Mouse (Mus musculus): Measurements from ENCODE around the gene Spsb1.

The Spsb1 gene

GRCm38 (mm10) chr4:149882139-149882916 is 72.5 kb downstream of the Spsb1 start:
- DNase-seq = no peak

GRCm38 (mm10) chr4:149880908-149881307 is 73.9 kb downstream of the Spsb1 start:
- no peak for DNase-seq

DNA sequence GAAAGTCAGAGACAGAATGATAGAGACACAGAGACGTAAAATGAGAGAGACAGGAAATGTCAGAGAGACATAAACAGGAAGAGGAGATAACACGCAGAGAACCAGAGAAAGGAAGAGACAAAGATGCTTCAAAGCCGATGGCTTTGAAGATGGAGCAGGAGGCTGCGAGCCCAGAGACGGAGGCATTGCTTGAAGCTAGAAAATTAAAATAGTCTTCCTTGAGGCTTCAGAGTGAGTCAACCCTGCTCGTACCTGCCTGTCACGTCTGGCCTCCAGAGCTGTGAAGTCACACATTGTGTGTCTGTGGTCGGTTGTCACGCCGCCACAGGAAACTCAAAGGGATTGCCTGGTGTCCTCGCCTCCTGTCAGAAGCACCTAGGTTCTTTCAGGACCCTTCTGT is 74.9 kb downstream of the Spsb1 start:
- no peak for DNase-seq

GRCm38 (mm10) chr4:149878021-149878449 is 76.8 kb downstream of the Spsb1 start:
- peak in 1 of 2 experiments; percentile 52 for DNase-seq

DNA sequence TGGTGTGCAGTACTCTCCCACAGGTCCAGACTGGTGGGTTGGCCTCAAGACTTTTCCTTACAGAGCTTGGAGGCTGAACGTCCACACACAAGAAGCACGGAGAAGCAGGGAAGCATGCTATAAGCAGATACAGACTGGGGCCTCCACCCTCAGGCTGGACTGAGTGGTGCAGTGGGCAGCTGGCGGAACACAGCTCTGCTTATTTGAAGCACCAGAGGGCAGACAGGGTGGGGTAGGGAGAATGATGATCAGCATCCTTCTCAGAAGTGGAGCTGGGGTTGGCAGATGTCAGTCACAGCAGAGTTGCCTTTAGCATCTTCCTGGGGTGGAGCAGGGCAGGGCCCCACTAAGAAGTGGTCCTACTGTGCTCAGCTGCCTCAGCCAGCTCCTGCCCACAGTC is 77.6 kb downstream of the Spsb1 start:
- DNase-seq = no peak

DNA sequence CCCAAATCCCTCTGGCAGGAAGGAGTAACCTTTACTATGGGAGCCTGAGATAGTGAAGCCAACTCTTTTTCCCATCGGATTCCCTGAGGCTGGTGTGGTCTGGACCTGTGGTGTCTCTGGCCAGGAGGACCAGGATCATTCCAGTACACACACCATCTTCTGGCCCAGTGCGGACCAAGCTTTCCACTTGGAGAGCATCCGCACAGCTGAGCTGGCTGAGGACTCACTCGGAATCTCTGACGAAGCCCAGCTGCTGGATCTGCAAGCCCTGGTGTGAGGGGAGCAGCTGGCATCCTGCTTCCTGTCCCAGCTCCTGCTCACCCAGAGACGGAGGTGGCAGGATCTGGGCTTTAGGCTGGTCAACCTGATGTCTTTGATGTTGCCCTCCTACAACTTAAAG is 78.1 kb downstream of the Spsb1 start:
- peak; percentile 52 to 59 for DNase-seq

- DNase-seq = no peak
Measured at GRCm38 (mm10) chr4:149875986-149876501, 78.8 kb downstream of the Spsb1 start.

DNA sequence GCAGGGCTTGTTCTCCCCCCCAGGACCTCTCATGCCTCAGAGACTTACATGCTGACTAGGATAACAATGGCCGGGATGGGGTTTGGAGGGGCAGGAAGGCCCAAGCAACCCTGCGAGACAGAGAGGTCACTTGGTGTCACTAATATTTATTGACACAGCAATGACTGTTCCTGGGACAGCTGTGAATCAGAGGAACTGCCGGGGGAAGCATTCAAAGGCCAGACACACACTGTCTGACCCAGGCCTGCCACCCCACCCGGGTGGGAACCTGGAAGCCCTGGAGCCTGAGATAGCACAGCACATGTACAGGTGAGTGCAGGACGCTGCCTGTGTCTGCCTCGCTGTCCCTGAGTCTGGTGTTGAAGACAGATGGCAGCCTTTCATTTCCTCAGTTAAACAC is 79.5 kb downstream of the Spsb1 start:
- DNase-seq = peak; percentile 37 to 71

DNA sequence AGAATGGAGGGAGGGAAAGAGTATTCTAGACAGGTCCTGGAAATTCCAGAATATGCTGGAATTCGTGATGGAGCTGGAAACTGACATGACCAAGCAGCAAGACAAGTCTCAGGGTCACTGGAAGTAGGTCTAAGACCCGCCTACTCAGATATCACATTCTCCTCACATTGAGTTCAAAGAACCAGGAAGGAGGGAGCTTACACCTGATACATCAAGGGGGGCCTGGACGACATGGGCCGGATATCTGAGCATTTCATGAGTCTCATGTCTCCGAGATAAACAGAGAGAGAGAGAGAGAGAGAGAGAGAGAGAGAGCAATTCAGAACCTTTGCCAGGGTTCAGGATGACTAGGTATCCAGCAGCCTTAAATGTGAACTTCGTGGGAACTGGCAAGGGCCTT is 82.6 kb downstream of the Spsb1 start:
- no peak for DNase-seq

- no peak for DNase-seq
Measured at GRCm38 (mm10) chr4:149871582-149871981, 83.3 kb downstream of the Spsb1 start.

DNA sequence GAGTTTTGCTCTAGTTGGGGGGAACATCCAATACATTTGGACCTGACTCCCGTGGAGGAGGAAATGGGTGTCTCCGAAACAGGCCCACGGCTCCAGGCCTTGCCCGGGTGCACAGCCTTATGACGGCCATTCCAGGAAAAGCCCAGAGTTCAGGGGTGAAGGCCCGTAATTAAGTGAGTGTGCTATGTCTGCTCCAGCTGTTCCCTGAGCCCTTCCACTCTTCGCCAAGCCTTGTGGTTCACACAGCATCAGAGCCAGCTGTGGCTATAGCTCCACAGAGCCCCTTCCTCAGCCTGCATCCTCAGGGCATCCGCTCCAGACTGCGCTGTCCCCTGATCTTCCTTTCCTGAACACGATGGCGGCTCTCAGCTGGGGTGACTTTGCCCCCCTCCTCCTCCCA is 83.8 kb downstream of the Spsb1 start:
- peak in 1 of 2 experiments; percentile 64 for DNase-seq

GRCm38 (mm10) chr4:149870412-149870811 is 84.4 kb downstream of the Spsb1 start:
- DNase-seq = no peak

DNA sequence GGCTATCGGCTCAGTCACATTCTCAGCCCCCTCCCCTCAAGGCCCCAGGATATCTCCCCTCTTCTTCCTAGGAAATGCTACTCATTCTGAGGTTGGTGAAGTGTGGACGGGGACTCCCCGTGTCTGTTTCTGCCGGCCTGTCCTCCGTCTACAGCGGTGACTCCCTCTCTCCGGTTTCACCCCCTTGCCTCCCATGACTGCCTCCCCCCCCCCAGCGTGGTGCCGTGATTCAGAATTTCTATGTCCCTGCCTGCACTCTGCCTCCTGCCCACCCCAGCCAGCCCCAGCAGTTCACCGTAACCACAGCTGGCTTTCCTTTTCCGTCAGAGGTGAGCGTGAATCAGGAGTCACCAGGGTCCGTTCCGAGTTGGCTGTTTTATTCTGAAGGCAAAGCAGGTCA is 86.1 kb downstream of the Spsb1 start:
- DNase-seq = no peak

GRCm38 (mm10) chr4:149868009-149868408 is 86.8 kb downstream of the Spsb1 start:
- DNase-seq = no peak

DNA sequence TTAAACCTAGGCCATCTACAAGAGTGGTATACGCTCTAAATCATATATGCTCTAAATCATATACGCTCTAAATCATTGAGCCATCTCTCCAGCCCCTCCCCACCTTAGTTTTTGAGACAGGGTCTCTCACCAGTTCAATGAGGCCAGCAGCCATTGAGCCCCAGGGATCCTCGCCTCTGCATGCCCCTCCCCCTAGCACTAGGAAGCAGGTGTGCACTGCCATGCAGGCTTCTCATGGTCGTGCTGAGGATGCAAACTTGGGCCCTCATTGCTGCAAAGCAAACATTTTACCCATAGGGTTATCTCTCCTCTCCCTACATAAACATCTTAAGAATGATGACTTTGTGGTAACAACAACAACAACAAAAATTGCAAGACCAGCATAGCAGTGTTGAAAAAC is 87.5 kb downstream of the Spsb1 start:
- DNase-seq = no peak

DNA sequence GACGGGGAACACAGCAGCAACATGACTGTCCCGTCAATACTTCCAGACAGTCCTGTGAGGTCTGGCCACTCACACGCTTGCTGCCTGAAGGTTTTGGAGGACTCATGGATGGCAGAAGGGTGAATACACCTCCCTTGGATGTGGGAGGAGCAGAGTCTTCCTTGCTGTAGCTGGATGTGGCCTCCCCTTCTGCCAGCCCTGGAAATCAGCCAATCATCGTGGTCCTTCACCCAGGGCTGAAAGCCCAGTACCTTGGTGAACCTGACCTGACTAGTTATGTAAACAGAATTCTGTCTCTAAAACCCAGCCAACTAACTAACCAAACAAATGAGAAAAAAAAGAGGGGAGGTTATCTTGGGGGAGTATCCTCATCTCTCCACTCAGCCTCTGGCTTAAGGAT is 90.4 kb downstream of the Spsb1 start:
- DNase-seq = no peak

DNA sequence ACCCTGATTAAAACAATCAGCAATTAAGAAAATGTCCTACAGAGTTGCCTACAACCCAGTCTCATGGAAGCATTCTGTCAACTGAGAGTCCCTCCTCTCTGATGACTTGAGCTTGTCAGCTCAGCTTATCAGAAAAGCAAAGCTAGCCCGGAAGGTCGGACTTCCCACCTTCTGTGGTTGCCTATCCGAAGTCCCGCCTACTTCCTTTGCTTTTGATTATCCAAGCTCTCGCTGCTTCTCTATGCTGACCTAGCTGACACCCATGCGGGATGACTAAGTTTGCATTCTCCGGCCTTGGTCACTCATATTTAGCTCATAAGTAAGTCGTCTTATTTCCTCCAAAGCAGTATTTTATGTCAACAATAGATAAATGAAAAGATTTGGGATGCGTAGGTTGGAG is 91.3 kb downstream of the Spsb1 start:
- DNase-seq = no peak

DNA sequence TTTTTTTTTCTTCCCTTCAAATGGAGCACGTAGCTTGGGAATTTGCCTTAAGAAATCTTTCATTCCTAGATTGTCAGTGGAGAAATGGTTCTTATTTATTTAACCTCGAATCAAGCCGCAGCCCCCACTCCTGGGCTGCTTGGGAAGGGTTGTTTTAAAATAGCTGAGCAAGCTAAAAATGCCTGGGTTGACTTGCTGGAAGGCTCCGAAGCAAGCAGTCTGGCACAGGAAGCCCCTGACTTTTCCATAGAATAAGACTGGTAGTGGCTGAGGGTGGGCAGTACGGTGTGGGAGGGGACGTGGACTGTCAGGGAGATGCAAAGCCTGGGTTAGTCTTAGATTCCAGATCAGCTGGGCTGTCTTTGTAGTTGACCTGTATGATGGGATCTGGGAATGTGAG is 94.5 kb downstream of the Spsb1 start:
- no peak for DNase-seq

GRCm38 (mm10) chr4:149858584-149858983 is 96.3 kb downstream of the Spsb1 start:
- no peak for DNase-seq

DNA sequence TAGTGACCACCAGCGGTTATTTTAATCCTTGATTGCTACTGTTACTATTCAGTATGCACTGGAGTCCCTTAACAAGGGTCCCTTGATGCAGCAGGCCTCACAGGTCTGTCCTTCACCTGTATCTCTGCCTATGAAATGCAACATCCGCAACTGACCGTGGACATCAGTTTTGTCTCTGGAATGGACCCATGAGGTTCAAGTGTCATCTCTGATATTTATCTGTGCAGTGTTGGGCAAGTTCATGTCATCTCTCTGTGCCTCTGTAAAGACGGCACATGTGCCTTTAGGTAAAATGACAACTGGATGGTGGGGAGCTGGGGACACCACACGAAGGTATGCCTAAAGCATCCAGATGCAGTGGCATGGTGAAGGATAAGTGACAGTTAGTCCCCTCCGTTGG is 96.7 kb downstream of the Spsb1 start:
- DNase-seq = no peak

- DNase-seq = no peak
Measured at GRCm38 (mm10) chr4:149857688-149858087, 97.2 kb downstream of the Spsb1 start.

DNA sequence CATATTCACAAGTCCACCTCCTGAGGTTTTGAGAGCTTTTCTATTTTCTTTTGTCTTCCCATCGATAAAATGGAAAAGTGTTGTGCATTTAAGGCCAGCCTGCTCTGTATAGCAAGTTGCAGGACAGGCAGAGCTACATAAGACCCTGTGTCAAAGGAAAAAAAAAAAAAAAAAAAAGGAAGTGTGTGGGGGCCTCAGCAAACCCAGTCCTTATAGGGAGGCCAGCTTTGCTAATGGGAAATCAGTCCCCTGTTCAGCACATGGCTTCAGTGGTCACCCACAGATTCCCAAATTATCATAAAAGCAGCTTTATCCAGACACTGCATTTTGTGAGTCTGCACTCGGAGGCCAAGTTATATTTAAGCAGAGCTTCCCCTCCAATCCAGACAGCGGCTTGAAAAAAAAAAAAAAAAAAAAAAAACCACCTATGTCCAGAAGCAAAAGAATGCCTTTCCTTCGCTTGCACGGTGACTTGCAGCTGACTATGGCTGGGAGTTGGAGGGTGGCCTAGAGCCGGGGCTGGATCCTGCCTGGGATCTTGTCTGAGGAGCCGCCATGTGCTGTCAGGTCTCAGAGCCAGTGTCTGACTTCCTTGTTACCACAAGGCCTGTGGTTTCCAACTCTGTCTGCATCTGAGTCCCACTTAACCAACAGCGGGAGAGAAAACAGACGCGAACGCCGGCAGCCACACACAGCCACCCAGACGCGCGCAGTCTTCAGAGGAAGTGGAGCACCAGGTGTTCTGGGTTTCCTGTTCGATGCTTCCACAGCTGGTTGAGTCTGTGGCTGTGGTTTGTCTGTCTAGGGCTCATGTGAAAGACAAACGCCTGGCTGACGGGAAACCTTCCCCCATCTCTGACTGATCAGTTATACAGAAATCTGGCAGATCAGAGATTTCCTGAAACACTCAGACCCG is 98.7 kb downstream of the Spsb1 start:
- no peak for DNase-seq

DNA sequence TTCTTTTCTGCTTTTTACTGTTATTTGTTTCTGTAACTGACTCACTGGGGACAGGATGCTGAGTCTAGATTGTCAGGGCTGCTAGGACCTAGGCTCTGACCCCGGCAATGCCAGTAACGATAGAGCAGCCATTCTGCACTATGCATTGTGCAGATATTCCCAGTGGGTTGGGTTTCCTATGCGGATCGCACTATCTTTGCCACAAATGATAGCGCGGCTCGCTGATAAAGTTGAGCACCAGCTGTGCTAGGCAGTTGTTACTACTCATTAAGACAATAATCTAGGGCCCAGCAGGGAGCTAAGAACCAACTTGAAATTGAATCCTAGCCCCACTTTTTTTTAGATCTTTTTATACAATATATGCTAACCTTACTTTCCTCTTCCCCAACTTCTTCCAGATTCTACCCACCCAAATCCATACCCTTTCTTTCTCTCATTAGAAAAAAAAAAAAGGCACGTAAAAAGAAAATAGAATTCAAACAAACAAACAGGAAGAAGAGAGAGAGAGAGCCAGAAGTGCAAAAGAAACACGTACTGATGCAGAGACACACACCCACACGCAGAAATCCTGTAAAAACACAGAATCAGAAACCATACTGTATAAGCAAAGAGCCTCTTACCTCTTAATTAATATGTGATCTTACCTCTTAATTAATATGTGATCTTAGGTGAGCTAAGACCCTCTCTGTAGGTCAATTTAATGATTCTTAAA is 99.5 kb downstream of the Spsb1 start:
- DNase-seq = no peak
